Mouse (Mus musculus) thymus, adult 2 months (tissue): ENCODE data around the gene Ap5m1. TPM values are rescaled to one million over a fixed set of nuclear protein-coding genes. Genes with fewer than 3 reads are reported as not detected.
A peak's percentile ranks its signal among the peaks of the same experiment; 100 is the strongest.

ENCODE experiments used
- DNase-seq: peaks from one replicate; pipeline ENCODE4 v3.0.0; 2021
- H3K27ac ChIP-seq: fragments of 200-500 bp; 2 replicates; pipeline ENCODE4 v1.5.1; 2012; ENCODE audit warnings: low read length, control low read depth; ENCODE audit not compliant: control insufficient read depth, insufficient read depth
- H3K27me3 ChIP-seq: fragments of 200-500 bp; 2 replicates; pipeline ENCODE4 v1.6.1; 2012; ENCODE audit warnings: mild to moderate bottlenecking, low read length, moderate library complexity, mixed read lengths; ENCODE audit not compliant: control insufficient read depth, insufficient read depth
- H3K36me3 ChIP-seq: fragments of 200-500 bp; 2 replicates; pipeline ENCODE4 v1.6.1; 2012; ENCODE audit warnings: mild to moderate bottlenecking, low read length, moderate library complexity; ENCODE audit not compliant: control insufficient read depth, insufficient read depth
- H3K4me1 ChIP-seq: fragments of 200-500 bp; replicated peaks from 2 replicates; pipeline ENCODE4 v1.6.1; 2012; ENCODE audit warnings: low read length; ENCODE audit not compliant: control insufficient read depth, insufficient read depth
- H3K4me3 ChIP-seq: fragments of 200-500 bp; 2 replicates; pipeline ENCODE4 v1.5.1; 2012; ENCODE audit warnings: mild to moderate bottlenecking, low read length, control low read depth, moderate library complexity; ENCODE audit not compliant: control insufficient read depth, insufficient read depth
- CTCF ChIP-seq: fragments of 200-500 bp; IDR thresholded peaks from 2 replicates; pipeline ENCODE4 v1.5.1; 2012; ENCODE audit warnings: mild to moderate bottlenecking, control low read depth, low read length, moderate library complexity, borderline replicate concordance; ENCODE audit not compliant: control insufficient read depth, poor library complexity, insufficient read depth; ENCODE audit errors: extremely low read depth
- POLR2A ChIP-seq: fragments of 200-500 bp; IDR thresholded peaks from 2 replicates; pipeline ENCODE4 v1.6.1; 2012; ENCODE audit warnings: mild to moderate bottlenecking, low read length, control low read depth, moderate library complexity; ENCODE audit not compliant: control insufficient read depth, poor library complexity, insufficient read depth; ENCODE audit errors: extremely low read depth
- WGBS: fragments of 180-500 bp; shearing (Covaris S2); methylation state at CpG from one replicate; pipeline ENCODE4 v1.1.7; 2018; 5-methylcytosine and 5-hydroxymethylcytosine counted together
- polyA plus RNA-seq: library from polyadenylated mRNA; depleted of rRNA; stranded (reverse); fragments of >200 nt; gene quantifications from 2 replicates; pipeline ENCODE4 v1.2.3, GENCODE M21; 2012

Gene Ap5m1
- polyA plus RNA-seq, 1 experiment = 23.7 TPM

- no peaks in the 10 kb centered on the region for H3K36me3 ChIP-seq
- H3K27me3 ChIP-seq = no peaks in the 10 kb centered on the region
- DNase-seq = peak; percentile 47
- 21% methylated on average over 7 of the region's 7 CpGs for WGBS
- no peak overlapping the region for H3K4me3 ChIP-seq
- no peak overlapping the region for H3K27ac ChIP-seq
- peaks cover 3% of the 10 kb centered on the region for H3K4me1 ChIP-seq
- no peak for TF ChIP-seq POLR2A
- TF ChIP-seq CTCF = no peak
These were observed 52.5 kb downstream of the Ap5m1 start for GRCm38 (mm10) chr14:49118381-49118780.

DNA sequence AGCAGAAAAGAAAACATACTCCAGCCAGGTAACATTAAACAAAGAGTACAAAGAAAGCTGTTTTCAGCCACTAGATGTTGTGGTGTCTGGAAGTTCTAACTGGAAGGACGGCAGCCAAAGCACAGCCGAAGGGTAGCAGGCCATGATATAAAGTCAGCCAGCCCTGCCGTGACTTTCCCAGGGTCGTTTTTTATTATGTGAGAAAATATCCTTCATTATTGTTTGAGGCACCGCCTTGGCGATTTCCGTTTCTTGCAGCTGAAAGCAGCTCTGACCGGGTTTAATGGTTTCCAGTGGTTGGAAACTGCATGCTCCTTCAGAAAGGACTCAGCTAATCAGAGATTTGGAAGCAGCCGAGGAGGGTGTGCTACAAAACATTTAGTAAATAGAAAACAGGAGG, 55.8 kb downstream of the Ap5m1 start:
- Histone ChIP-seq H3K36me3 (no peaks in the 10 kb centered on the region), H3K4me3 (no peak overlapping the region), H3K27ac (no peak overlapping the region), H3K4me1 (no peaks in the 10 kb centered on the region; the same call in 1 of the 2 replicates), H3K27me3 (no peaks in the 10 kb centered on the region)
- 92% methylated on average over 9 of the region's 9 CpGs for WGBS
- TF ChIP-seq CTCF (no peak), POLR2A (no peak)
- no peak for DNase-seq

DNA sequence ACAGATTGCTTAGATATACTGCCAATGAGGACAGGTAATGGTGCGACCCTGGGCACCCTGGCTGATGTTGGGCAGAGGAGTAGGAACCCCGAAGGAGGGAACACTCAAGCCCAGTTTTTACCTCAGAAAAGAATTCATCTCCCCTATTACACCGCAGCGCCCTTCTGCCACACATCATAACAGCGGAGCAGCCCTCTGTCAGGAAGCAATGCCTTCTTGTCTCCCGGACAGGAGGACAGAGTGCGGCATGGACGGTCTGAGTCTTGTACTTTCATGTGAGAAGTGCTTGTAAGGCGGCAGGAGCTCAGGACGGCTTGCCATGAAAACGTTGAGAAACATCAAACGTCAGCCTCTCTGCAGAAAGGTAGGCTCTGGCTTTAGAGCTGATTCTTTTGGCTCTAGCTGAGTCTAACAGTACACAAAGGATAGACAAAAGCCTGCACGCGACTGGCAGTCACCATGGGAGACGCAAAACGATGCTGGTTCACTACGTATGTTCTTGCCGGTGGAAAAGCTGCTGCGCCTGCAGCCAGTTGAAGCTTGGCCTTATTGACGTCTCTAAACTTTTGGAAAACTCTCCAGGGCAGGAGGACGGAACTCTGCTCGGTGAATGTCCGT, 61.4 kb downstream of the Ap5m1 start:
- no peak overlapping the region for H3K27ac ChIP-seq
- H3K36me3 ChIP-seq = no peaks in the 10 kb centered on the region
- TF ChIP-seq POLR2A = no peak
- TF ChIP-seq CTCF = no peak
- 94% methylated on average over 23 of the region's 23 CpGs for WGBS
- DNase-seq = no peak
- no peak overlapping the region for H3K4me3 ChIP-seq
- H3K27me3 ChIP-seq = no peaks in the 10 kb centered on the region
- no peaks in the 10 kb centered on the region; the same call in 1 of the 2 replicates for H3K4me1 ChIP-seq

GRCm38 (mm10) chr14:49128544-49129263, 62.8 kb downstream of the Ap5m1 start:
- 67% methylated on average over 10 of the region's 10 CpGs for WGBS

DNA sequence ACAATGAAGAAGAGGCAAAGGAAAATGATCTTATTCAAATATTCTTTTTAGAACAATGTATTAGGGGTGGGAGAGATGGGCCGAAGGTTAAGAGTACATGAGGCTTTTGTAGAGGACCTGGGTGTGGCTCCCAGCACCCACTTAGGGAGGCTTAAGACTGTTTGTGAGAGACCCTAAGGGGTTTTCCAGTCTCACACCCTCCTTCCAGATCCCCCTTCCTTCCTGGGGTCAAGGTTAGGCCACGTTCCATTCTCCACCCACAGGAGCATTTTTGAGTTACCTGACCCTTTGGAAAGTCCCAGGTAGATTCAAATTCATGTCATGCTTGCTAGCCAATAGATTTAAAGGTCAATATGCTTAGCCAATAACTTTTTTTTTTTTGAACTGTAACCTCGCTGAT, 66.5 kb downstream of the Ap5m1 start:
- Histone ChIP-seq H3K4me1 (no peaks in the 10 kb centered on the region), H3K4me3 (no peak overlapping the region), H3K36me3 (no peaks in the 10 kb centered on the region), H3K27ac (no peak overlapping the region), H3K27me3 (no peaks in the 10 kb centered on the region)
- no peak for DNase-seq
- whole genome bisulfite sequencing = 90% methylated on average over 3 of the region's 3 CpGs
- TF ChIP-seq CTCF (no peak), POLR2A (no peak)

More at GRCm38 (mm10) chr14:49128544-49129263, 62.8 kb downstream of the Ap5m1 start:
- no peak overlapping the region for H3K27ac ChIP-seq
- no peaks in the 10 kb centered on the region for H3K36me3 ChIP-seq
- no peak overlapping the region for H3K4me3 ChIP-seq
- H3K4me1 ChIP-seq = no peaks in the 10 kb centered on the region; the same call in 1 of the 2 replicates
- no peak for DNase-seq
- H3K27me3 ChIP-seq = no peaks in the 10 kb centered on the region
- TF ChIP-seq CTCF (no peak), POLR2A (no peak)

DNA sequence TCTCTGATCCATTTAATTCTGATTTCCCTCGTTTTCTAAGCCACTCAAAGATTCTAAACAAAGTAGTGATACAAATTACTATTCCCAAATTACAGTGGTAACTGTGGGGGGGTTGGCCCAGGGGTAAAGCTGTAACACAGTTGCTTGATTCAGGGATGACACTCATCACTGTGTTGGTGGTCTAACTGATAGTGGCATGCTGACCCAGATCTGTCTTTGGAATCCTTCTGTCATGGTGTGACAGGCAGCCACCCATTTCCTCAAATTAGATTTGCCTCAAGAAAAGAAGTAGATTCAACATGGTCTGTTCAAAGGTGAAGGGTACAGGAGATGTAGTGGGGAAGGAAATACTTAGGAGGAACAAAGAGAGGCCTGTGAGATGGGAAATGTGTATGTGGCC, 72.3 kb downstream of the Ap5m1 start:
- 89% methylated on average over 1 of the region's 1 CpGs for WGBS
- Histone ChIP-seq H3K4me1 (no peaks in the 10 kb centered on the region), H3K27me3 (no peaks in the 10 kb centered on the region), H3K27ac (no peak overlapping the region), H3K4me3 (no peak overlapping the region), H3K36me3 (no peaks in the 10 kb centered on the region)
- TF ChIP-seq CTCF = no peak
- no peak for TF ChIP-seq POLR2A
- DNase-seq = no peak
